Mouse (Mus musculus) spleen, adult 12 weeks (tissue): ENCODE measurements around the gene Mmgt2.

Experiments
- DNase-seq: peaks from one replicate; pipeline ENCODE4 v3.0.0; 2022; ENCODE audit warnings: low spot score

The Mmgt2 gene

GRCm38 (mm10) chr11:62706141-62706540, 57.7 kb downstream of the Mmgt2 start:
- no peak for DNase-seq

DNA sequence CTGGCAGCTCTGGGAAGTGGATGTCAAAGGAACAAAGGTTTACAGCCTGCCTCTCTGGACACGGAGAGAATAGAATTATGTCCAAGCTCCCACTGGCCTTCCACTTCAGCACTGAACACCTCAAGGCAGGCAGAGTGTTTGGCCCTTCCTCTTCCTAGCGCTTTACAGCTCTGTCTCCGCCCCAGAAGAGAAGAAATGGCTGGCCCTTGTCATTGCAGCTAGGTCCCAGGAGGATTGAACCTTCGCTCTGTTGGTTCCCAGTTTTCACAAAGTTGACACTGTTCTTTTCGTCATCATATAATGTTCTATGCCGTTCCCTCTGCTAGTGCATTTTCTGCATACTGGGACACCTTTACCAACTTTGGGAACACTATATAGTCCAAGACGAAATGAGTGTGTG, 59.8 kb downstream of the Mmgt2 start:
- no peak for DNase-seq

DNA sequence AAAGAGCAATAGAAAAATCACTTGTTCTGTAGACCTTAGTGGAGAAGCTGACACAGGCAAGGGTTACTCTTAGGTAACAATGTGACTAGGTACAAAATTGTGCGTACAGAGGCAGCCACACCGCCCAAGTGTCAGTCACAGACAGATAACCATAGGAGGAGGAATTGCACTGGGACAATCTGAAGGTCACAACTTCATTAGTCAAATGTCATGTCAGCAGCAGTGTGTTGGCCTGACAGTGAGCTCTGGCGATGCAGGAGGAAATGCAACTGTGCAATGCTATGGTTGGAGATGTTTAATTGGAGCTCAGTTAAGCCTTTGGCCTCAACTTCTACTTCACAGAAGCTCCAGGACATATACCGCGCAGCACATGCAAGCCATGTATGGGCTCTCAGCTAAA, 62.2 kb downstream of the Mmgt2 start:
- DNase-seq = no peak
